Mouse (Mus musculus): ENCODE measurements around the gene Nfyc. TPM values are rescaled to one million over a fixed set of nuclear protein-coding genes. Genes with fewer than 3 reads are reported as not detected.
A peak's percentile ranks its signal among the peaks of the same experiment; 100 is the strongest.

The Nfyc gene
- polyA plus RNA-seq, 1 experiment = 105 TPM

DNA sequence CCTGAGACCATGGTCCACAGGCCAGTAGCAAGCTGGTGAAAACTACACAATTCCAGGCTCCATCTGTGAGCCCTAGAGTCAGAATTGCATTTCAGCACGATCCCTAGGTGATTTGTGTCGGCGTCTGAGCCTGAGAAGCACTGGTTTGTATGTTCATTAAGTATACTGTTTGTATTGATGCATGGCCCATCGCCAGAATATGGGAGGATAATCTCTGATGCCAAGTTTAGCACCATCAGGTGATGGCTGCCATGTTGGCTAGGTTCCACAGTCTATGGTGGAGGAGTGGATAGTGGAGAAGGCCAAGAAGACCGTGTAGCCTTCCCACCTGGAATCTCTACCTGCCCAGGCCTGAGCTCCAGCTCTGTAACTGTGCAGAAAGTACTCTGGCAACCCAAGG is 36.9 kb upstream of the Nfyc start:
- no peak overlapping the region for H3K4me3 ChIP-seq (ENCODE audit: extremely low read depth, insufficient read depth, insufficient read length)
- H3K4me1 ChIP-seq (ENCODE audit: control insufficient read depth, insufficient read depth, insufficient read length) = no peaks in the 10 kb centered on the region
- no peak overlapping the region for H3K27ac ChIP-seq (ENCODE audit: insufficient read depth, low read length)
- DNase-seq (ENCODE audit: low read depth in 1 of 2, low spot score in 2 of 2) = no peak
- WGBS = 81% methylated on average over 5 of the region's 5 CpGs
- no peak for TF ChIP-seq POLR2A (IDR thresholded peaks at IDR 0.05; ENCODE audit: low read depth, low read length)
- TF ChIP-seq CTCF (IDR thresholded peaks at IDR 0.05; ENCODE audit: extremely low read depth, insufficient read depth, insufficient read length, insufficient replicate concordance) = no peak
- H3K27me3 ChIP-seq (ENCODE audit: control insufficient read depth, insufficient read depth, low read length) = no peaks in the 10 kb centered on the region
- no peaks in the 10 kb centered on the region for H3K36me3 ChIP-seq (ENCODE audit: control insufficient read depth, insufficient read depth, low read length)

DNA sequence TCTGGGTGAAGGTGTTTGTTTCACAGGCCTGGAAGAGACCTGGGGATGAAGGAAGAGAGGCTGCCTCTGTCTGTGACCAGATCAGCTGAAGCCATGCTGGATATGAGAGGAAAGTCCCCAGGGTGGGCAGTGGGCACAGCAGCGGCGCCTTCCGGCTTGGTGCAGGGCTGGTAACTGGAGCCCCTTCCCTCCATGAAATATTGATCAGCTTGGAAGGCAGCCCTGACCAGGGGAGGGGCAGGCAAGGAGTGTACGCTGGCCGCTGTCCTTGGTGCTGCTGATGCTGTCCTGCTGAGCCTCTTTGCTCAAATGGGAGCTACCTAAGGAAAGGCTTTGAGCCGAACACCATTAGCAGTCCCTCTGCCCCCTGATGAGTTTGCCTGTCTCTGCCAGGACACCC is 34.8 kb upstream of the Nfyc start:
- WGBS = 18% methylated on average over 6 of the region's 6 CpGs
- H3K36me3 ChIP-seq (ENCODE audit: control insufficient read depth, insufficient read depth, low read length) = no peaks in the 10 kb centered on the region
- no peak overlapping the region for H3K4me3 ChIP-seq (ENCODE audit: extremely low read depth, insufficient read depth, insufficient read length)
- H3K27me3 ChIP-seq (ENCODE audit: control insufficient read depth, insufficient read depth, low read length) = no peaks in the 10 kb centered on the region
- TF ChIP-seq POLR2A (IDR thresholded peaks at IDR 0.05; ENCODE audit: low read depth, low read length) (no peak), CTCF (IDR thresholded peaks at IDR 0.05; ENCODE audit: extremely low read depth, insufficient read depth, insufficient read length, insufficient replicate concordance) (no peak)
- no peak overlapping the region for H3K27ac ChIP-seq (ENCODE audit: insufficient read depth, low read length)
- DNase-seq (ENCODE audit: low read depth in 1 of 2, low spot score in 2 of 2) = no peak
- no peaks in the 10 kb centered on the region for H3K4me1 ChIP-seq (ENCODE audit: control insufficient read depth, insufficient read depth, insufficient read length)

DNA sequence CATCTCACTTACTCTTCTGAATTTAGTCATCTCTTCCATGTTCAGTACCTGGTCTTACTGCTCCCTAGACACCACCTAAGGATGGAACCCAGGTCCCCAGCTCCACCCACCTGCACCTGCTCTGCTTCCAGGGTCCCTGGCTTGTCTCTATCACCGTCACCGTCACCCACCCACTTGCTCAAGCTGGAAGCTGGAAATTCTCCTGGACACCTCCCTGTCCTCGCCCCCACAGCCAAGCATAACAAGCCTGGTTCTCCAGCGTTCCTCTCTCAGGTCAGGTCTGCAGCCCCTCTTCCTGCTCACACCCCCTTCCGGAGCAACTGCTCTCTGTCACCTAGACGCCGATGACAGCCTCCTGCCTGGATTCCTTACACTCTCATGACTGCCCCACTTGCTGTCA is 28.5 kb upstream of the Nfyc start:
- H3K4me1 ChIP-seq (ENCODE audit: control insufficient read depth, insufficient read depth, insufficient read length) = no peaks in the 10 kb centered on the region; the same call in 1 of the 2 replicates
- WGBS = 78% methylated on average over 7 of the region's 7 CpGs
- no peak overlapping the region for H3K27ac ChIP-seq (ENCODE audit: insufficient read depth, low read length)

DNA sequence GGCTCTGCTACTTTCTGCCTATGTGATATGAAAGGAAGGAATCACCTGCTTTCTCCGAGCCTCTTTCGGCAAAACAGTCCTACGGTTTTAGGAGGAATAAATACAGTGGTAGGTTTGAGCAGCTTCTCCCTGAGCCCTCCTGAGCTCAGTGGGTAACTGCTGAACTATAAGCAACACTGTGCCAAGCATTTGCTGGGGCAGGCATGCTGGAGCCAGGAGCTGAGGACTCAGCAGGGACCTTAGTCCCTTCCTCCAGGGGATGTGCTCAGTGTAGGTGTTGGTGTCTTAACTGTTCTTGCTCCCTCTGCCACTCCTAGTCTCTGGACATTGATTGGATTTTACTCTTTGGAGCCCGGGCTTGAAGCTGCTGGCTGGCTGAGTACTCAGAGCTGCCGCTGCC is 25.0 kb upstream of the Nfyc start:
- TF ChIP-seq CTCF (IDR thresholded peaks at IDR 0.05; ENCODE audit: extremely low read depth, insufficient read depth, insufficient read length, insufficient replicate concordance) (no peak), POLR2A (IDR thresholded peaks at IDR 0.05; ENCODE audit: low read depth, low read length) (no peak)
- DNase-seq (ENCODE audit: low read depth in 1 of 2, low spot score in 2 of 2) = no peak
- WGBS = 85% methylated on average over 5 of the region's 5 CpGs
- H3K4me3 ChIP-seq (ENCODE audit: extremely low read depth, insufficient read depth, insufficient read length) = no peak overlapping the region
- H3K4me1 ChIP-seq (ENCODE audit: control insufficient read depth, insufficient read depth, insufficient read length) = no peaks in the 10 kb centered on the region; the same call in 1 of the 2 replicates
- H3K36me3 ChIP-seq (ENCODE audit: control insufficient read depth, insufficient read depth, low read length) = no peaks in the 10 kb centered on the region
- H3K27ac ChIP-seq (ENCODE audit: insufficient read depth, low read length) = no peak overlapping the region
- peaks cover 6% of the 10 kb centered on the region for H3K27me3 ChIP-seq (ENCODE audit: control insufficient read depth, insufficient read depth, low read length)

More for the DNA sequence above, 28.5 kb upstream of the Nfyc start:
- Histone ChIP-seq H3K4me3 (ENCODE audit: extremely low read depth, insufficient read depth, insufficient read length) (no peak overlapping the region), H3K27me3 (ENCODE audit: control insufficient read depth, insufficient read depth, low read length) (peaks cover 2% of the 10 kb centered on the region), H3K36me3 (ENCODE audit: control insufficient read depth, insufficient read depth, low read length) (no peaks in the 10 kb centered on the region)
- TF ChIP-seq CTCF (IDR thresholded peaks at IDR 0.05; ENCODE audit: extremely low read depth, insufficient read depth, insufficient read length, insufficient replicate concordance) = no peak
- TF ChIP-seq POLR2A (IDR thresholded peaks at IDR 0.05; ENCODE audit: low read depth, low read length) = no peak
- no peak for DNase-seq (ENCODE audit: low read depth in 1 of 2, low spot score in 2 of 2)

DNA sequence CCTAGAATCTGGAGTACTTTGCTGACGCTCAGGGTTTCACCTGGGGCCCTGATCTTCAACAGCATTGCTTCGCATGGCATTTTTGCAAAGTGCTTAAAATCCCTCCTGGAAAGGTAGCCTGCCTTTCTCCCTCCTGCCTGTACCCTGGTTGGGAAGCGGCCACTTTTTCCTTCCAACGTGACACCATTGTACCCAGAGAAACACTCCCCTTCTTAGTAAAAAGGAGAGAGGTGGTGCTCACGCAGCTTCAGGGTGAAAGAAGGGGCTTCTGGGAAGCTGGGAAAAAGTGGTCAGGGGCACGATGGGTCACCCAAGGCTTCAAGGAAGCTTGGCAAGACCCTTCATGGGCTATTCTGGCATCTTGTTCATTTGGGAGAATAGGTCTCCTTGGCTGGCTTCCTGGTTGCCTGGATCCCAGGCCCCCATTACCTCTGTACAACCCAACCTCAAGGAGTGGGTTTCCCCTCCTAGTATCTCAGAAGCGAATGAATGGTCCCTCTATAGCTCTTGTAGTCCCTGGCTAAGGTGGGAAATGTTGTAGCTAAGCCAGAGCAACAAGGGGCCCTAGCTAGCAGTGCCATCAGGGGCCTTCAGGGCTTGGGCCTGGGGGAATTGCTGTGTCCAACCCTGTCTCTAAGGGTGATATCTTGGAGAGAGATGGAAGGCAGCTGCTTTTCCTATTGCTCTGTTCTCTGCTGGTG is 24.1 kb upstream of the Nfyc start:
- Histone ChIP-seq H3K4me1 (ENCODE audit: control insufficient read depth, insufficient read depth, insufficient read length) (no peaks in the 10 kb centered on the region; the same call in 1 of the 2 replicates), H3K36me3 (ENCODE audit: control insufficient read depth, insufficient read depth, low read length) (no peaks in the 10 kb centered on the region), H3K4me3 (ENCODE audit: extremely low read depth, insufficient read depth, insufficient read length) (no peak overlapping the region), H3K27ac (ENCODE audit: insufficient read depth, low read length) (no peak overlapping the region), H3K27me3 (ENCODE audit: control insufficient read depth, insufficient read depth, low read length) (peaks cover 6% of the 10 kb centered on the region)
- WGBS = 67% methylated on average over 7 of the region's 7 CpGs
- TF ChIP-seq CTCF (IDR thresholded peaks at IDR 0.05; ENCODE audit: extremely low read depth, insufficient read depth, insufficient read length, insufficient replicate concordance) = no peak
- no peak for TF ChIP-seq POLR2A (IDR thresholded peaks at IDR 0.05; ENCODE audit: low read depth, low read length)
- no peak for DNase-seq (ENCODE audit: low read depth in 1 of 2, low spot score in 2 of 2)

DNA sequence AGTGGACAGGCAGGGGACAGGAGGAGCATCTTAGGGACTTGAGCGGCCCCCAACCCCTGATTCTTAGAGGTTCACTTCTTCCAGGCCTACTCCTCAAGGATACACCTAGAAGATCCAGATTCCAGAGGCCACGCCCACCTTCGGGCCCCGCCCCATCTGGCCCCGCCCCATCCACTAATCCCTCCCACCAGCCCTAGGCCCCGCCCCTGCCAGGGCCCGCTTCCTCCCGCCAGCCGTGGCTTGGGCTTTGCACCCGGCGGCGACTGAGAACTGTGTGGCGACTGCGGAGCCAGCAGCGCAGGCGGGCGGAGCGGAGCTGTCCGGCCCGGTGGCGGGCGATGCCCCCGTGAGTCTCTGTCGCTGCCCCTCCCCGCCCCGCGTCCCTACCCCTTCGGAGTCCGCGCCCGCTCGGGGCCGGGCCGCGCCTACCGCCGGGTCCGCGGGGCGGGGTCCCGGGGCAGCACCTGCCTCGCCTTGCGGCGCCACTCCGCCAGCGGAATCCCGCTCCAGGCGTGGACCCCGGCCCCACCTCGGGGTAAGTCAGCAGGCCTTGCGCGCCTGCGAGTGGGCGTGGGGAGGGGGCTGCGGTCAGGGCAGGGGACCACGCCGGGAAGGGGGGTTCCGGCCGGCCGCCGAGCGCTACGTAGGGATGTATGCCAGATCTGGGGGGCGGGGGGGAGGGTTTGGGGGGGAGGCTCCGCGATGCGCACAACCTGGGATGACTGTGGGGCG is 23.4 kb upstream of the Nfyc start, which contains the start of gene Rims3:
TSS of gene Rims3 (plus strand) at position 229 of the 732 bp plus-strand sequence.
- Histone ChIP-seq H3K4me3 (ENCODE audit: extremely low read depth, insufficient read depth, insufficient read length) (peak within 1 kb of the TSS; percentile 56), H3K36me3 (ENCODE audit: control insufficient read depth, insufficient read depth, low read length) (no peaks in the 10 kb centered on the region), H3K4me1 (ENCODE audit: control insufficient read depth, insufficient read depth, insufficient read length) (no peaks in the 10 kb centered on the region; the same call in 1 of the 2 replicates), H3K27ac (ENCODE audit: insufficient read depth, low read length) (no peak within 1 kb of the TSS), H3K27me3 (ENCODE audit: control insufficient read depth, insufficient read depth, low read length) (peaks cover 6% of the 10 kb centered on the region)
- 4% methylated on average over 68 of the region's 68 CpGs for WGBS
- TF ChIP-seq CTCF (IDR thresholded peaks at IDR 0.05; ENCODE audit: extremely low read depth, insufficient read depth, insufficient read length, insufficient replicate concordance) = no peak
- no peak for TF ChIP-seq POLR2A (IDR thresholded peaks at IDR 0.05; ENCODE audit: low read depth, low read length)
- DNase-seq (ENCODE audit: low read depth in 1 of 2, low spot score in 2 of 2) = peak in 1 of 2 experiments; percentile 25
